Mouse (Mus musculus) kidney, postnatal 0 days (tissue): ENCODE measurements around the gene Coq8a. TPM values are rescaled to one million over a fixed set of nuclear protein-coding genes. Genes with fewer than 3 reads are reported as not detected.

Experiments
- ATAC-seq: fragments of 200-750 bp; cut with Nextera tagmentation; replicated peaks from 2 replicates; pipeline ENCODE4 v1.8.0; 2017; ENCODE audit warnings: low read depth, moderate number of reproducible peaks, moderate TSS enrichment, moderate library complexity; ENCODE audit not compliant: low FRiP score
- DNase-seq: peaks from one replicate; pipeline ENCODE4 v3.0.0-alpha.2; 2016; ENCODE audit warnings: low spot score
- H3K27ac ChIP-seq: fragments of 300-500 bp; sonication (generic); 2 replicates; pipeline ENCODE4 v1.5.1; 2014; ENCODE audit warnings: mild to moderate bottlenecking
- H3K27me3 ChIP-seq: fragments of 300-500 bp; sonication (generic); 2 replicates; pipeline ENCODE4 v1.6.1; 2014; ENCODE audit warnings: low read length, mixed read lengths; ENCODE audit not compliant: insufficient read depth
- H3K36me3 ChIP-seq: fragments of 300-500 bp; sonication (generic); 2 replicates; pipeline ENCODE4 v1.6.1; 2014; ENCODE audit warnings: low read length, mixed read lengths; ENCODE audit not compliant: insufficient read depth
- H3K4me1 ChIP-seq: fragments of 300-500 bp; sonication (generic); replicated peaks from 2 replicates; pipeline ENCODE4 v1.6.1; 2014; ENCODE audit warnings: antibody characterized with exemption, low read length, mixed read lengths; ENCODE audit not compliant: insufficient read depth
- H3K4me2 ChIP-seq: fragments of 300-500 bp; sonication (generic); 2 replicates; pipeline ENCODE4 v1.6.1; 2014; ENCODE audit warnings: mild to moderate bottlenecking, low read length, moderate library complexity, mixed read lengths
- H3K4me3 ChIP-seq: fragments of 300-500 bp; sonication (generic); replicated peaks from 2 replicates; pipeline ENCODE4 v1.5.1; 2014; ENCODE audit warnings: low read depth, low read length
- H3K9ac ChIP-seq: fragments of 300-500 bp; sonication (generic); 2 replicates; pipeline ENCODE4 v1.6.1; 2014; ENCODE audit warnings: low read depth, low read length
- H3K9me3 ChIP-seq: fragments of 300-500 bp; sonication (generic); replicated peaks from 2 replicates; pipeline ENCODE4 v1.6.1; 2016; ENCODE audit warnings: low read length, inconsistent platforms, mixed read lengths
- CTCF ChIP-seq: IDR thresholded peaks from 2 replicates; pipeline ENCODE4 v1.5.1; 2016; ENCODE audit warnings: antibody characterized with exemption, low read depth, mild to moderate bottlenecking, moderate library complexity
- WGBS: fragments of 180-500 bp; shearing (Covaris S2); extraction: QIAGEN DNeasy Blood & Tissue Kit; methylation state at CpG from one replicate; pipeline ENCODE4 v1.1.7; 2014; 5-methylcytosine and 5-hydroxymethylcytosine counted together
- polyA plus RNA-seq: library from polyadenylated mRNA; unstranded; fragments of >200 nt; fragmentation: Nextera tagmentation; extraction: Ambion mirVana; gene quantifications from 2 replicates; pipeline ENCODE4 v1.2.1, GENCODE M21; 2015

The Coq8a gene
- polyA plus RNA-seq, 1 experiment from 2014 or later = 31.5 TPM

GRCm38 (mm10) chr1:180188951-180189350 lies 10.5 kb downstream of the Coq8a start:
- H3K36me3 ChIP-seq = no peaks in the 10 kb centered on the region
- ATAC-seq (no peak), DNase-seq (no peak)
- no peak overlapping the region for H3K27ac ChIP-seq
- H3K9me3 ChIP-seq = no peaks in the 10 kb centered on the region
- H3K27me3 ChIP-seq = no peaks in the 10 kb centered on the region
- no peaks in the 10 kb centered on the region for H3K4me1 ChIP-seq
- H3K9ac ChIP-seq = no peak overlapping the region
- H3K4me3 ChIP-seq = no peak overlapping the region
- 46% methylated on average over 4 of the region's 4 CpGs for WGBS
- no peak overlapping the region for H3K4me2 ChIP-seq
- TF ChIP-seq CTCF = no peak

- Histone ChIP-seq H3K27me3 (no peaks in the 10 kb centered on the region), H3K4me3 (no peak overlapping the region), H3K9me3 (no peaks in the 10 kb centered on the region), H3K27ac (no peak overlapping the region), H3K36me3 (no peaks in the 10 kb centered on the region), H3K4me1 (no peaks in the 10 kb centered on the region), H3K9ac (no peak overlapping the region), H3K4me2 (no peak overlapping the region)
- 82% methylated on average over 3 of the region's 3 CpGs for WGBS
- no peak for DNase-seq
- no peak for ATAC-seq
- TF ChIP-seq CTCF = no peak
These were observed 13.0 kb downstream of the Coq8a start for GRCm38 (mm10) chr1:180186371-180186770.

DNA sequence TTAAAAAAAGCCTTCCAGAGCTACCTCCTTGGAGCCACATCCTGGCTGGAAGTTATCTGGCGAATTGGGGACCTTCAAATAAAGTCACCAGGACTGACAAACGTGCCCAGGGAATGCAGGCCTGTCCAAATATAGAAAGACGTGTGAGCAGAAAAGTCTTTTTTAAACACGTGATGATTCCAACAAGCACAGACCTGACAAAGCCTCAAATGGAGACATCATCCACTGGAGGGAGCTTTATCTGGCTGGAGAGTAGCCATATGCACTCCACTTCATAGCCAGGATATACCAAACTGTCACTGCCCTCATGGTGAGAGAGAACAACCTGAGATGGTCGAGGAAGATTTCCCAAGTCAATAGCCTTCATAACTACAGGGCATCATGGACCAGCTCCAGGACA lies 13.5 kb downstream of the Coq8a start:
- no peak for ATAC-seq
- no peak for DNase-seq
- Histone ChIP-seq H3K36me3 (no peaks in the 10 kb centered on the region), H3K27ac (no peak overlapping the region), H3K9me3 (no peaks in the 10 kb centered on the region), H3K27me3 (no peaks in the 10 kb centered on the region), H3K9ac (no peak overlapping the region), H3K4me2 (no peak overlapping the region), H3K4me3 (no peak overlapping the region), H3K4me1 (no peaks in the 10 kb centered on the region)
- TF ChIP-seq CTCF = peak; percentile 22; the same call in 1 of the 2 replicates
- WGBS = 70% methylated on average over 5 of the region's 5 CpGs

GRCm38 (mm10) chr1:180184768-180185167 lies 14.6 kb downstream of the Coq8a start:
- TF ChIP-seq CTCF = no peak
- no peak for DNase-seq

DNA sequence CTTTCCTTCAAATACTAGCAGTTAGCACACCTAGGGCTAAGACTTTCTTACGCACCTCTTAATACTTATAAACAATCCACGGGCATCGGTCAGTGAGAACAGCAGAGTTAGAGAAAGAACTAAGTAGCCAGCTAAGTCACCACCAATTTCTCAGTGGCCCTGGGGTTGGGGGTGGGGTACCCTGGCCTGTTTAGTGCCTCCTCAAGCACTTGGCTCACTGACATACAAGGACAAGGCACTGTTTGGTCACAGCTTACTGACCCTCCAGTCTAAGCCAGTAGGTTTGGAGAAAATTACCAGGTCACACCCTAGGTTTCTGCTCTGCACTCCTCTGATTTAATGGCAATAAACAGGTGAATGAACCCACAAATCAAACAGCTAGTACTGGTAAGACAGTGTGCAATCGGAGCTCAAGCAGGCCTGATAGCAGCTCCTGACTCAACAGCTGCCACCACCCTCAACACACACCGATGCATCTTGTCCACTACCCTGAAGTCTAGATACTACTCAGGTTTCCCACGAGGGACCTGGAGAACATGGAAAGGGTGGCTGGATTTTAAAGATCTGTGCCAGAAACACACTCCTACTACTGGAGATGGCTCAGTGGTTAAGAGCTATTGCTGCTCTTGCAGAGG lies 15.8 kb downstream of the Coq8a start:
- 80% methylated on average over 6 of the region's 6 CpGs for WGBS
- no peak for TF ChIP-seq CTCF
- H3K27me3 ChIP-seq = no peaks in the 10 kb centered on the region

More at GRCm38 (mm10) chr1:180184768-180185167, 14.6 kb downstream of the Coq8a start:
- H3K4me3 ChIP-seq = no peak overlapping the region
- no peaks in the 10 kb centered on the region for H3K9me3 ChIP-seq
- H3K9ac ChIP-seq = no peak overlapping the region
- WGBS = 41% methylated on average over 7 of the region's 7 CpGs
- no peaks in the 10 kb centered on the region for H3K36me3 ChIP-seq
- H3K4me2 ChIP-seq = no peak overlapping the region
- no peak overlapping the region for H3K27ac ChIP-seq
- H3K27me3 ChIP-seq = no peaks in the 10 kb centered on the region
- ATAC-seq = no peak
- no peaks in the 10 kb centered on the region for H3K4me1 ChIP-seq

GRCm38 (mm10) chr1:180182731-180183130 lies 16.7 kb downstream of the Coq8a start:
- Histone ChIP-seq H3K27me3 (no peaks in the 10 kb centered on the region), H3K36me3 (no peaks in the 10 kb centered on the region), H3K27ac (peak overlapping the region; percentile 44), H3K9ac (no peak overlapping the region), H3K9me3 (no peaks in the 10 kb centered on the region), H3K4me1 (no peaks in the 10 kb centered on the region), H3K4me3 (no peak overlapping the region), H3K4me2 (no peak overlapping the region)
- ATAC-seq = no peak
- TF ChIP-seq CTCF = no peak
- no peak for DNase-seq
- 52% methylated on average over 3 of the region's 3 CpGs for WGBS

More for the DNA sequence above, 15.8 kb downstream of the Coq8a start:
- no peak overlapping the region for H3K4me3 ChIP-seq
- no peak for ATAC-seq
- H3K4me1 ChIP-seq = no peaks in the 10 kb centered on the region
- H3K36me3 ChIP-seq = no peaks in the 10 kb centered on the region
- no peak overlapping the region for H3K27ac ChIP-seq
- H3K9me3 ChIP-seq = no peaks in the 10 kb centered on the region
- DNase-seq = no peak
- H3K9ac ChIP-seq = no peak overlapping the region
- H3K4me2 ChIP-seq = no peak overlapping the region

- 0 out of 2 replicates have a peak overlapping the region, but pooled peaks have one; percentile 14 for H3K27ac ChIP-seq
- no peak overlapping the region for H3K4me2 ChIP-seq
- no peaks in the 10 kb centered on the region for H3K36me3 ChIP-seq
- DNase-seq = no peak
- WGBS = 88% methylated on average over 9 of the region's 9 CpGs
- H3K4me1 ChIP-seq = no peaks in the 10 kb centered on the region
- H3K27me3 ChIP-seq = no peaks in the 10 kb centered on the region
- H3K9ac ChIP-seq = no peak overlapping the region
- TF ChIP-seq CTCF = peak; percentile 18; the same call in 1 of the 2 replicates
- H3K4me3 ChIP-seq = no peak overlapping the region
- no peaks in the 10 kb centered on the region for H3K9me3 ChIP-seq
- no peak for ATAC-seq
These were observed 17.5 kb downstream of the Coq8a start for GRCm38 (mm10) chr1:180181966-180182319.
